Mouse (Mus musculus): ENCODE measurements around the gene Lypd5.

DNA sequence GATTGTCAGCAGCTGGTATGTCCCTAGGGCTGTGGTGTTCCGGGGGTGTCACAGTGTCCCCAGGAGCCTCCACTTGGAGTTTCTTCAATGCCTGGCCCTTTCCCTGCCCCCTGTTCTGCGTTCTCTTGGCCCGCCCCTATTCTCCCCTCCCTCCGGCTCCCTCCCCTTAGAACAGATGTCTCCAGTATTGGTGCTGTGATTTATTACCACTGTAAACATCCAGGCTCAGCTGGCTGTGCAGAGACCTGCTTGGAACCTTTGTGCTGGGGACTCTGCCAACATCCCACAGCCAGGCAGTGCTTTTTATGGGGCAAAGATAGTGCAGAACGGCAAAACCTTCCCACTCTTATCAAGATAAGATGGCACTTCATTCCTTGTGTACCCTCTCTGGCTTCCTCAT, 42.1 kb downstream of the Lypd5 start:
- TF ChIP-seq CTCF (IDR thresholded peaks at IDR 0.05; ENCODE audit: extremely low read depth, insufficient read depth, insufficient read length, insufficient replicate concordance) (no peak), POLR2A (IDR thresholded peaks at IDR 0.05; ENCODE audit: low read depth, low read length) (no peak)

All from spleen, adult 2 months (tissue).